Mouse (Mus musculus) limb, embryonic 11.5 days (tissue): ENCODE measurements around the gene Acot11. TPM values are rescaled to one million over a fixed set of nuclear protein-coding genes. Genes with fewer than 3 reads are reported as not detected.
"Not testable (repeated sequence)": the region's sequence is repeated elsewhere in the genome, so short reads cannot be mapped to it uniquely, and the experiment has no call there.

Experiments used
- ATAC-seq: fragments of 200-750 bp; cut with Nextera tagmentation; 2 replicates; pipeline ENCODE4 v1.8.0; 2017; ENCODE audit warnings: low read depth; ENCODE audit not compliant: insufficient number of reproducible peaks, low FRiP score, low TSS enrichment
- DNase-seq: peaks from one replicate; pipeline ENCODE4 v3.0.0-alpha.2; 2015; ENCODE audit warnings: low spot score
- H3K27ac ChIP-seq: fragments of 300-500 bp; sonication (generic); replicated peaks from 2 replicates; pipeline ENCODE4 v1.5.1; 2014; ENCODE audit warnings: low read depth, mild to moderate bottlenecking, low read length
- H3K27me3 ChIP-seq: fragments of 300-500 bp; sonication (generic); 2 replicates; pipeline ENCODE4 v1.6.1; 2014; ENCODE audit warnings: mild to moderate bottlenecking, low read length, mixed read lengths; ENCODE audit not compliant: control insufficient read depth, insufficient read depth
- H3K36me3 ChIP-seq: fragments of 300-500 bp; sonication (generic); 2 replicates; pipeline ENCODE4 v1.6.1; 2014; ENCODE audit warnings: mild to moderate bottlenecking, low read length, moderate library complexity, mixed read lengths; ENCODE audit not compliant: control insufficient read depth, insufficient read depth
- H3K4me1 ChIP-seq: fragments of 300-500 bp; sonication (generic); 2 replicates; pipeline ENCODE4 v1.6.1; 2014; ENCODE audit warnings: low read length, mixed read lengths; ENCODE audit not compliant: control insufficient read depth, insufficient read depth
- H3K4me2 ChIP-seq: fragments of 300-500 bp; sonication (generic); 2 replicates; pipeline ENCODE4 v1.6.1; 2014; ENCODE audit warnings: low read depth, mild to moderate bottlenecking, moderate library complexity; ENCODE audit not compliant: severe bottlenecking
- H3K4me3 ChIP-seq: fragments of 300-500 bp; sonication (generic); 2 replicates; pipeline ENCODE4 v1.5.1; 2014; ENCODE audit warnings: low read depth, low read length
- H3K9ac ChIP-seq: fragments of 300-500 bp; sonication (generic); 2 replicates; pipeline ENCODE4 v1.6.1; 2014; ENCODE audit warnings: mild to moderate bottlenecking, low read length
- H3K9me3 ChIP-seq: fragments of 300-500 bp; sonication (generic); 2 replicates; pipeline ENCODE4 v1.6.1; 2016; ENCODE audit warnings: low read length; ENCODE audit not compliant: control insufficient read depth
- WGBS: fragments of 180-500 bp; shearing (Covaris S2); extraction: QIAGEN DNeasy Blood & Tissue Kit; methylation state at CpG from one replicate; pipeline ENCODE4 v1.1.7; 2014; 5-methylcytosine and 5-hydroxymethylcytosine counted together
- polyA plus RNA-seq: library from polyadenylated mRNA; unstranded; fragments of >200 nt; fragmentation: Nextera tagmentation; extraction: Ambion mirVana; gene quantifications from 2 replicates; pipeline ENCODE4 v1.2.1, GENCODE M21; 2014

Acot11 gene
- polyA plus RNA-seq, 1 experiment from 2014 or later, result 6.5 TPM

DNA sequence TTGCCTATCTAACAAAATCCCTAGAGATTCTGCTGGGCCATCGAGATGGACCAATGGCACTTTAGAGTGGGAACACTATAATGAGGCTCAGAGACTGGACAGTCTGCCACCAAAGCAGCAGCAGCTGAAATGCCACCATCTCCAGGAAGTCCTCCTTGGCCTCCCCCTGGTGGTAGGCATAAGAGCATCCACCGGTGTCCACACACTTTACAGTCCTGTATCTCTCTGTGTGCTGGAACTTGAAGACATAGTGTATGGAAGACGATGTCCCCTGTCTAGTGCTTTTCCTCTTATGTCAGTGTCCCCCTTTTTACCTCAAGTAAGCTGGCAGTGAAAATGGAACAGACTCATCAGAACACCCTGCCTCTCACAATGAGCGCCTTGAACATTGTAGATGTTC, 1.0 kb downstream of the Acot11 start:
- DNase-seq, result no peak
- no peaks in the 10 kb centered on the region for H3K9me3 ChIP-seq
- H3K27ac ChIP-seq, result no peak overlapping the region
- H3K9ac ChIP-seq, result no peak overlapping the region
- H3K27me3 ChIP-seq, result no peaks in the 10 kb centered on the region
- H3K4me3 ChIP-seq, result no peak overlapping the region
- H3K4me1 ChIP-seq, result peaks cover 23% of the 10 kb centered on the region
- ATAC-seq, result no peak
- H3K4me2 ChIP-seq, result no peak overlapping the region
- no peaks in the 10 kb centered on the region for H3K36me3 ChIP-seq
- 81% methylated on average over 4 of the region's 4 CpGs for WGBS

DNA sequence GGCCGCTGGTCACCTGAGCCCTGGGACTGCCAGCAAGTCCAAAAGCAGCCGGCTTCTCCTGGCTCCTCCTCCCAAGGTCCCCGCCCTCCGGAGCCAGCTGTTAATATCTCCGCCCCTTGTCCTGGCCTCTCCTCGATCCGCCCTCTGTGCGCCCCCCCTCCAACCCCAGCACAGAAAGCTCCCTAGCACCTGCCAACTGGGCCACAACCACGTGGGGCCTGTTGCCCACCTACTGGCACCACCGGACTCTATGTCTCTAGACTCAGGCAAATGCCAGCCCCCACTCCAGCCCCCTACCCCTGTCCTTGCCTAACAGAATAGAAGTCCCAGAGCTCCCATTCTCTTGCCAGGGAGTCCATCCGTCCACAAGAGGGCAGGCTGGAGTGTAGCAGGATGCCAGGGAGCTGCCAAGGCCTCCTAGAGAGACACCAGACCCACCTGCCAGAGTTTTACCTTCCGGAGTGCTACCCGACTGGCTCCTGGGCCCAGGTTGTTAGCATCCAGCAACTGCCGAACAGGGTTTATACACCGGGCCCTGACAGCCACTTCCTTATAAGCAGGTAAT, 4.9 kb downstream of the Acot11 start:
- Histone ChIP-seq H3K9ac (peak overlapping the region; percentile 37), H3K36me3 (no peaks in the 10 kb centered on the region), H3K27me3 (no peaks in the 10 kb centered on the region), H3K4me2 (peak overlapping the region; percentile 51), H3K27ac (peak overlapping the region; percentile 57), H3K4me1 (peaks cover 29% of the 10 kb centered on the region), H3K9me3 (no peaks in the 10 kb centered on the region), H3K4me3 (peak overlapping the region; percentile 17; the same call in 1 of the 2 replicates)
- DNase-seq, result peak; percentile 86
- peak; percentile 85 for ATAC-seq
- 4% methylated on average over 15 of the region's 15 CpGs for WGBS

DNA sequence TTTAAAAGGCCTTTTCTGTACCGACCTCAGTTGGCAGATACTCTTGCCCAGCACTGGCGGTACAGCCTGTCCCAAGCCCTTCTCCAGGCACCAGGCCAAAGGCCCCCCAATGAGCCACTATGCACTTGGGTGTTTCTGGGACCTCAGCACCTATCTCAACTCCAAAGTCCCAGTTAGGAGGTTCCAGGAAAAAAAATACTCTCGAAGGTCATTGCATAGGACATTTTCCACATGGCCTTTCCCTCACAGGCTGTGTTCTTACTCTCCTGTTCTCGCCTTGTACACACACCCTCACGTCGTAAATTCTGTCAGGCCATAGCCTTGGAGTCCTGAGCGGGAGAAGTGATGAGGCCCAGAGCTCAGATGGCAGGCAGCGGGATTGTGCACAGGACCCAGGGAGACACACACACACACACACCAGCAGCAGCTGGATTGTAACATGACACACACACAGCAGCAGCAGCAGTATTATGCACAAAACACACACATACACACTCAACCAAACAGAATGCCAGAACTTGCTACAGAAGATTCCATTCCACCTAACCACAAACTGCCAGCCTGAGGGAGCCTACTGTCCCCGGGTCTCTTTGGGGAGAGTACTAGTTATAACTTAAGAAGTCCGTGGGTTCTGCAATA, 5.8 kb downstream of the Acot11 start:
- Histone ChIP-seq H3K9me3 (no peaks in the 10 kb centered on the region), H3K27me3 (no peaks in the 10 kb centered on the region), H3K4me3 (peak overlapping the region; percentile 17; the same call in 1 of the 2 replicates), H3K27ac (peak overlapping the region; percentile 57), H3K4me1 (peaks cover 27% of the 10 kb centered on the region), H3K4me2 (peak overlapping the region; percentile 51), H3K36me3 (no peaks in the 10 kb centered on the region), H3K9ac (no peak overlapping the region; the same call in none of the 2 replicates)
- WGBS, result 24% methylated on average over 10 of the region's 10 CpGs
- DNase-seq (peak; percentile 74), ATAC-seq (peak; percentile 70; the same call in 1 of the 2 replicates)

DNA sequence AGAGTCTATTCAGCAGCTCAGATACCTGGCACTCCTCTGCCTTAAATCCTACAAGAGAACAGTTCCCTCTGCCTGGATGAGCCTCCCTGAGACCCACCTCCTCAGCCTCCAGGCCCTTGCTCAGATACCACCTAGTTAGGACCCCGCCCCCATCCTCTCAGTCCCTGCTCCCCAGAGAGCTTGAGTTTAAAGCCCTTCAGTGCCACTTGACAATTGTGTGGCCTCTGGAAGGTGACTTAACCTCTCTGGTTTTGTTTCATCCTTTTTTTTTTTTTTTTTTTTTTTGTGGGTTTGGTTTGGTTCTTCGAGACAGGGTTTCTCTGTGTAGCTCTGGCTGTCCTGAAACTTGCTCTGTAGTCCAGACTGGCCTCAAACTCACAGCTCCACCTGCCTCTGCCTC, 9.5 kb downstream of the Acot11 start:
- Histone ChIP-seq H3K9ac (no peak overlapping the region), H3K27ac (no peak overlapping the region), H3K4me3 (no peak overlapping the region), H3K9me3 (no peaks in the 10 kb centered on the region), H3K27me3 (no peaks in the 10 kb centered on the region), H3K4me2 (no peak overlapping the region), H3K36me3 (no peaks in the 10 kb centered on the region), H3K4me1 (peaks cover 30% of the 10 kb centered on the region)
- no peak for DNase-seq
- WGBS, result 92% methylated on average over 2 of the region's 2 CpGs
- ATAC-seq, result no peak

DNA sequence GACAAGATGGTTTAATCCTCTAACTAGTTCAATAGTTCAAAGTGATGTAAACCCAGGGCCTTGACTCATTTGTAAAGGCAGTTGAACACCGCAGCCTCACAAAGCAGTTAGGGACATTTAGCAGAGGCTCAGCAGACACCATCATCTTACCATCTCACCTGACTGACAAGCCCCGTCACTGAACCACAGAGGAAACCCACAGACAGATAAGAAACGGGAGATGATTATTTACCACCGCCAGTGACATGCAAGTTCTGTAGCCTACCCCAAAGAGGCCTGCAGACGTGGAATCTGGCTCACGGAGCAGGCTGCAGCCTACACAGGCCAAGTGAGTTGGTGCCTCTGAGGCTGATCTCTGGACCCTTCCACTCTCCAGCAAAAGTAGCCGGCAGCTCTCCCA, 10.6 kb downstream of the Acot11 start:
- no peaks in the 10 kb centered on the region for H3K9me3 ChIP-seq
- H3K9ac ChIP-seq, result no peak overlapping the region
- no peak overlapping the region for H3K27ac ChIP-seq
- H3K4me2 ChIP-seq, result no peak overlapping the region
- H3K4me1 ChIP-seq, result peaks cover 20% of the 10 kb centered on the region
- no peaks in the 10 kb centered on the region for H3K36me3 ChIP-seq
- DNase-seq (no peak), ATAC-seq (no peak)
- H3K4me3 ChIP-seq, result no peak overlapping the region
- WGBS, result 94% methylated on average over 7 of the region's 7 CpGs
- H3K27me3 ChIP-seq, result no peaks in the 10 kb centered on the region

DNA sequence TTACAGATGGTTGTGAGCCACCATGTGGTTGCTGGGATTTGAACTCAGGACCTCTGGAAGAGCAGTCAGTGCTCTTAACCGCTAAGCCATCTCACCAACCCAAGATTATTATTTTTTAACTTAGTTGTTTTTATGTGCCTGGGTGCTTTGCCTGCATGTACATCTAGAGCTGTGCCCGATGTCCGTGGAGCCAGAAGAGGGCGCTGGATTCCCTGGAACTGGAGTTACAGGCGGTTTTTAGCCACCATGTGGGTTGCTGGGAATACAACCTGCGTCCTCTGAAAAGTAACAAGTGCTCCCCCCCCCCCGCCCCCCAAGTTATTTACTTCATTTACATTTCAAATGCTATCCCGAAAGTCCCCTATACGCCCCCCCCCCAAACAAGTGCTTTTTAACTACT, 11.0 kb downstream of the Acot11 start:
- not testable (repeated sequence) for H3K4me2 ChIP-seq, H3K27me3 ChIP-seq, H3K36me3 ChIP-seq, ATAC-seq, DNase-seq, H3K27ac ChIP-seq, H3K4me3 ChIP-seq, H3K9ac ChIP-seq, H3K9me3 ChIP-seq
- peaks cover 16% of the 10 kb centered on the region for H3K4me1 ChIP-seq
- WGBS, result 91% methylated on average over 9 of the region's 9 CpGs

DNA sequence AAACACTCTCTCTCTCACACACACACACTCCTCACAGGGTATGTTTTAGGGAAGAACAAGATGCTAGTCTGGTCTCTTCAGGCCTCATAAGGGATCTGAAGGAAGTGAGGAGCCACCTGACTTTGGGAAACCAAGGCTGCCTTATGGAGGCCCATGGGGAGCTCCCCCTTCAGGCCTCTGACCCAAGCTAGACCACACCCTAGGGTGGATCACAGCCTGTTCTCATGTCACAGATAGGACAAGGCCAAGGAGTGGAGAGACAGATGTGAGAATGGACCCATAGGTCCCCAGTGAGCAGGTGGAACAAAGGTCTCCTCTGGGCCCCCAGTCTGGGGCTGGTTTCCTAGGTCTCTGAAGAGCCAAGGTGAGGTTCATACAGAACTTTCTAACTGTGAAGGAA, 12.5 kb downstream of the Acot11 start:
- no peak for DNase-seq
- Histone ChIP-seq H3K27me3 (no peaks in the 10 kb centered on the region), H3K4me3 (no peak overlapping the region), H3K27ac (no peak overlapping the region), H3K36me3 (no peaks in the 10 kb centered on the region), H3K9me3 (no peaks in the 10 kb centered on the region), H3K4me2 (no peak overlapping the region), H3K9ac (no peak overlapping the region), H3K4me1 (peaks cover 15% of the 10 kb centered on the region)
- no peak for ATAC-seq

DNA sequence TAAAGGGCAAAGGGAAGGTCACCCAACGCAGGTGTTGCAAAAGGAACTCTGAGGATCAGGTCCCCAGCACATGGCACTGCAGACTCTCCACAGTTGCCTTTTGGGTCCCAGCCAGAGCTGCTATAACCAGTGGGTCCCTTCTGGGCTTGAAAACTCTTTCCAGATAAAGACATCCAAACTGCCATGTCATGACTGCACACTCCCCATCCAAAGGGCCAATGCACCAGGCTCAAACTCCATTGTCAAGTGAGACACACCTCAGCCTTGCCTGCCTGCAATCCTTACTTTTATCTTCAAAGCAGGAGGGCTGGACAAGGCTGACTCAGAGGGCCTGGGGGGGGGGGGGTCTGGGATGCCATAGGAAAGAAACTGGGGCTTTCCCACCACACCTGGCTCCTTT, 13.9 kb downstream of the Acot11 start:
- Histone ChIP-seq H3K36me3 (no peaks in the 10 kb centered on the region), H3K27me3 (no peaks in the 10 kb centered on the region), H3K4me2 (no peak overlapping the region), H3K4me1 (peaks cover 28% of the 10 kb centered on the region), H3K4me3 (no peak overlapping the region), H3K27ac (no peak overlapping the region), H3K9ac (no peak overlapping the region), H3K9me3 (no peaks in the 10 kb centered on the region)
- ATAC-seq, result no peak
- no peak for DNase-seq
- 94% methylated on average over 1 of the region's 1 CpGs for WGBS

DNA sequence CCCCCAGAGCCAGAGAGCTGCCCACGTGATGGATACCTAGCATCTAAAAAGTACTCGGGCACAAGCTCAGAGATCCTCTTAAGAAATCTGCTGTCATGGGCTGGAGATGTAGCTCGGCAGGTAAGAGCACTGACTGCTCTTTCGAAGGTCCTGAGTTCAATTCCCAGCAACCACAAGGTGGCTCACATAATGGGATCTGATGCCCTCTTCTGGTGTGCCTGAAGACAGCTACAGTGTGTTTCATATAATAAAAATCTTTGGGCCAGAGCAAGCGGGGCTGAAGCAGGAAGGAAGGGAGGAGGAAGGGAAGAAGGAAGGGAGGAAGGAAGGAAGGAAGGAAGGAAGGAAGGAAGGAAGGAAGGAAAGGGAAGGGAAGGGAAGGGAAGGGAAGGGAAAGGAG, 14.6 kb downstream of the Acot11 start:
- H3K36me3 ChIP-seq, H3K4me3 ChIP-seq, H3K9me3 ChIP-seq, H3K27ac ChIP-seq, H3K9ac ChIP-seq, ATAC-seq, DNase-seq, H3K4me2 ChIP-seq, H3K27me3 ChIP-seq: not testable (repeated sequence)
- peaks cover 34% of the 10 kb centered on the region for H3K4me1 ChIP-seq
- WGBS, result 76% methylated on average over 5 of the region's 5 CpGs
